Mouse (Mus musculus) heart, postnatal 0 days (tissue): ENCODE data around the gene Avpi1.

Experiments
- CTCF ChIP-seq: IDR thresholded peaks from 2 replicates; pipeline ENCODE4 v1.5.1; 2016; ENCODE audit warnings: antibody characterized with exemption, control low read depth, low read depth
- EP300 ChIP-seq: IDR thresholded peaks from 2 replicates; pipeline ENCODE4 v1.6.1; 2016; ENCODE audit warnings: antibody characterized with exemption, low read depth

GRCm38 (mm10) chr19:42167489-42167888, 38.6 kb upstream of the Avpi1 start:
- TF ChIP-seq CTCF (no peak), EP300 (no peak)
